Mouse (Mus musculus): ENCODE measurements around the gene Rbm7.

Rbm7 gene

DNA sequence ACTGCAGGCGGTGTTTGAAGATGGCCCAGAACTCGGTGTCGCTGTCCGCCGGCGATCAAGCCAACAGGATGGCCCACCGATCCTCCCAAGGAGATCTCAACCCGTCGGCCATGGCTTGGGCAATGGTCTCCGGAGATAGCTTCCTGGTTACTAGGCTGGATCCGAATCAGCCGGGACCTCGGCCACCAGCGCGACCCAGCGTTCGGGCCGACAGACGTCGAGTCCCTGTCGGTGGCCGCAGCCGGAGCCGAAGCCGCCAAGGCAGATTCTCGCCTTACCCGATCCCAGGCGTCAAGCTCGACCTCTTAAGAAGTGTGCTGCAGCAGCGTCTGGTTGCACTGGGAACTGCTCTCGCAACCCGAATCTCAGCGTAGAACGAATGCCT lies 441 bp upstream of the Rbm7 start:
- in situ Hi-C loops (cut with MboI; ENCODE audit: low pct_unique_long_range_greater_than_20kb in 1 of 2, low sequenced_read_pairs in 2 of 2, unreplicated experiment in 1 of 2) = no loop called here

DNA sequence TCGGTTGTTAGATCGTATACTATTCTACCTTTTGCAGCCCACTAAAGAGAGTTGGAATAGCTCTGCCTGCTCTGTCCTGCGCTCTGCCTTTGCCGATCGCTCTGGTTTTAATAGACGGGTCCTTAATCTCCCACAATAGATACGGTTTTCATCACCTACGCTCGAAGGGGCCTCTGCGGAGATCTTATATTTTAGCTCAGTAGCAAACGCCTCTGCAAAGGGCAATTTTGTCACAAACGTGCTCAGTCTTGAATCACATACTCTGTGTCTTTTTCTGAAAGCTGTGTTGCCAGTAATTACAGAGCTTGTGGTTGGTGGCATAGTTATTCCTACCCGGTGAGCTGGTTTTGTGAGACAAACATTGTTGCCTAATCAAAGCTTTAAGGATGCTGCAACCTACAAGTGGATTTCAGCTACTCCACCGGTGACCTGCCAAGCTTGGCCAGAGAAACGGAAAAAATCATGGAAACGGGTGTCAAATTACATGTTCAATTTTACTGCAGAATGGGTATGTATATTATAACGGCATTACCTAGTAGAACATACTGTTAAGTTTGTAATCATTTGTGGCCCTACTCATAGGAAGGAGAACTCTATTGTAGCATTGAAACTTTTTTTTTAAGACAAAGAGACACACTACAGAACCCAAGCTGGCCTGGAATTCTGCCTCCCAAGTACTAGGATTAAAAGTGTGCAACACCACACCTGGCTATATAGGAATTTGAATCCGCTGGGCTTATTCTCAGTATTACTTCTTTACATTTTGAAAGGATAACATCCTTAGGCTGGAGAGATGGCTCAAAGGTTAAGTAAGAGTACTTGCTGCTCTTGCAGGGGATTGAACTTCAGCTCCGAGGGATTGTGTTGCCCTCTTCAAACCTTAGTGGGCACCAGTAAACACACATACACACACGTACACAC lies 13.6 kb downstream of the Rbm7 start:
- in situ Hi-C loops (cut with MboI; ENCODE audit: low pct_unique_long_range_greater_than_20kb in 1 of 2, low sequenced_read_pairs in 2 of 2, unreplicated experiment in 1 of 2) = no loop called here

GRCm38 (mm10) chr9:48480411-48481213 lies 14.5 kb downstream of the Rbm7 start, which contains the start of gene Rexo2:
TSS of gene Rexo2 (minus strand) at chr9:48480623.
- in situ Hi-C loops (cut with MboI; ENCODE audit: low pct_unique_long_range_greater_than_20kb in 1 of 2, low sequenced_read_pairs in 2 of 2, unreplicated experiment in 1 of 2) = no loop called here

DNA sequence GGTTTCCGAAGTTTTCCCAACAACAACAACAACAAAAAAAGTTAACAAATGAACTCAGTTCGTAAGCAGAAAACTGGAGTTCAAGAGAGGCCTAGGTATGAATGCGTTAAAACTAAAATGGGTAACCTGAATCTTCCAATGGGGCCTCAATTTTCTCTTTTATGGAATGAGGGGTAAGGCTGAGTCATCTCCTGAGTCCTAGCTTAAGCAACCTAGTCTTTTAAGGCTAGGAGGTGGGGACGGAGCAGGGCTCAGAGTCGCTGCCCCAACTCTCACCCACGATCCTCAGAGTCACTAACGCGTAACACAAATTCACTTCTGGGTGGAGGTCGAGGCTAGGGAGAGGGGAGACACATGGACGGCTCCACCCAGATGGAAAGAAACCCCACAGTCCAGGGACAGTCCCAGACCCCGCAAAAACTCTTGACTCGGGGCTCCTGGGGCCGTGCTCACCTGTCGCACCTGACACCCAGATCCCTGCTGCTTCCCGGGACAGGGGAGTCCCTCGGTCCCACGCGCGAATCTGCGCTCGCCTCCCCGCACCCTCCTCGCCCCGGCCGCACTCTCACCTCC lies 15.2 kb downstream of the Rbm7 start:
- in situ Hi-C loops (cut with MboI; ENCODE audit: low pct_unique_long_range_greater_than_20kb in 1 of 2, low sequenced_read_pairs in 2 of 2, unreplicated experiment in 1 of 2) = no loop called here

DNA sequence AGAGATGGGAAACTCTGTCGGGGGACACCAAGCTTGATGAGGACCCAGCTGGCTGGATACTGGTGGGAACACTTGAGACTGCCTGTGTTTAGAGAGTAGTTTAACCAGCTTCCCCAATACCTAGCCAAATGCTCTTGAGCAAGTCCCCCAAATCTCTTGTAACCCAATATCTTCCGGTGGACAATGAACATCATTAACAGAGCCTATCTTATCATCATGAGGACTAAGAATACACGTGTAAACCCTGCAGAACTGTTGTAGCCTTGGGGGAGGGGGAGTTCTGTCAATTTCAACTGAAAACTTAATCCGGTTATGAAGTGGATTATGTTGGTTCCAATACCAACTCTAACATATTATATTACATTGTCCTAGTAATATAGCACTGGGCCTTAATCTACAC lies 16.3 kb downstream of the Rbm7 start:
- in situ Hi-C loops (cut with MboI; ENCODE audit: low pct_unique_long_range_greater_than_20kb in 1 of 2, low sequenced_read_pairs in 2 of 2, unreplicated experiment in 1 of 2) = no loop called here

DNA sequence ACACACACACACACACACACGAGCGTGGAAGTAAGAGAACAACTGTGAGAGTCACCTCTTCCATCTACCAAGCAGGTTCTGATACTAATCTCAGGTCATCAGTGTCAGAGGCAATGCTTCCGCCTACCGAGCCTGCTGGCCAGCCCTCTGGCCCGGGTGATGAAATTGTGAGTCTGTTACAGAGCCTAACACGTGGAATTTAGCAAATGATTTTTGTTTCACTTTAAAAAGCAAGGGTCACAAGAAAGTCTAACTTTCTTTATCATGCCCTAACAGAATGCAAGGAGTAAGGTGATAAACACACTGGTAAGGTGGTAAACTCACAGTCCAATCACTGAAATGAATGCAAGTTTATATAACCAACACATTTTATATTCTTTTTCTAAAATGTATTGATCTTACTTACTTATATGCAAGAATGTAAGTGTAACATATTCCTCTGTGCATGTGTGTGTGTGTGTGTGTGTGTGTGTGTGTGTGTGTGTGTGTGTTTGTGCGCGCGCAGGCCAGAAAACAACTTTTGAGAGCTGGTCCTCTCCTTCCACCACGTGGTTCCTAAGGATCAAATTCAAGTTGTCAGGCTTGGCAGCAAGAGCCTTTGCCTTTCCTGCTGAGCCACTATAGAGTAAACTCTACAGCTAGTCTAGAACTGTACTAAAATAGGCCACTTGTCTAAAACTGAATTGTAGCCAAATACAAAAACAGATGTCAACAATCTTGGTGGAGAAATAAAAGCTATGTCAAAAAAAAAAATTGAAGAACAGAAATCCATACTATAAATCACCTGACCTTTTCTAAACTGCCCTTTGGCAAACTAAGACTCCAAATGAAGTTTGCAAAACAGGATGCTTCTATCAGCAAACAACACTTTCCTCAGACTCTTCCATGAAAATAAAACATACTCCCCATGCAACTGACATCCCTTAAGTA lies 18.6 kb downstream of the Rbm7 start:
- in situ Hi-C loops (cut with MboI; ENCODE audit: low pct_unique_long_range_greater_than_20kb in 1 of 2, low sequenced_read_pairs in 2 of 2, unreplicated experiment in 1 of 2) = no loop called here

DNA sequence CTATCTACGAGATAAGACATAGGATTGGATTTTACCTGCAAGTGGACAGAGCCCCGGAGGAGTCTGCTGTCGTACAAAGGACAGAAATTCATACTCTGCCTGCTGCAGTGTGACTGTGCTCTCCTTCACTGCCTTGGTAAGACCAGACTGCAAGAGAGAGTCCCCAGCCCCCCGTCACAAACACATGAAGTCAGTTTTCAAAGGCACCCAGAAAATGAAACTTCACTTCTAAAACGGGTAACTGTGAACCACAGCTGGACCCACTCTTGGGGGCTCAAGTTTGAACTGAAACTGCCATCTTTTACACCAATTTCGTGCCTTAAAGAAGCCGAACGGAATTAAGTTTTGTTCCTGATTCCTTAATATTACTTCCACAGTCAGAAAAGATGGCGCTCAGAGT lies 20.7 kb downstream of the Rbm7 start:
- in situ Hi-C loops (cut with MboI; ENCODE audit: low pct_unique_long_range_greater_than_20kb in 1 of 2, low sequenced_read_pairs in 2 of 2, unreplicated experiment in 1 of 2) = no loop called here

GRCm38 (mm10) chr9:48473131-48473530 lies 22.0 kb downstream of the Rbm7 start:
- in situ Hi-C loops (cut with MboI; ENCODE audit: low pct_unique_long_range_greater_than_20kb in 1 of 2, low sequenced_read_pairs in 2 of 2, unreplicated experiment in 1 of 2) = no loop called here

- in situ Hi-C loops (cut with MboI; ENCODE audit: low pct_unique_long_range_greater_than_20kb in 1 of 2, low sequenced_read_pairs in 2 of 2, unreplicated experiment in 1 of 2) = no loop called here
Measured at GRCm38 (mm10) chr9:48472441-48473025, 22.6 kb downstream of the Rbm7 start.

- in situ Hi-C loops (cut with MboI; ENCODE audit: low pct_unique_long_range_greater_than_20kb in 1 of 2, low sequenced_read_pairs in 2 of 2, unreplicated experiment in 1 of 2) = loop anchor here in 1 of 2 experiments (10.0 kb wide), 1 partner anchor 147 kb away; no protein-coding TSS in a partner anchor
Measured at GRCm38 (mm10) chr9:48467471-48467870, 27.6 kb downstream of the Rbm7 start.

DNA sequence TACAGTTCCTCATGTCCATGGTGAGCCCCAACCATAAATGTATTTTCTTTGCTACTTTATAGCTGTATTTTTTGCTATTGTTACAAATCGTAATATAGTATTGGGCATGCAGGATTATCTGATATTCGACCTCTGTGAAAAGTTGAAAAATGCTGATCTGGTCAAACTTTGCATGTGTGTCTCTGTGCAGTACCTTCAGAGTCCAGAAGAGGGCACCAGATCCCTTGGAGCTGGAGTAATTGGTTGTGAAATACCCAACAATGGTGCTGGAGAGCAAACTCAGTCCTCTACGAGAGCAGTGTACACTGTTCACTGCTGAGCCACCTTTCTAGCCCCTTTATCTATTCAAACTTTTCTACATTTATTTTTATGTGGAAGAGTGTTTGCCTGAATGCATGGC lies 28.3 kb downstream of the Rbm7 start:
- in situ Hi-C loops (cut with MboI; ENCODE audit: low pct_unique_long_range_greater_than_20kb in 1 of 2, low sequenced_read_pairs in 2 of 2, unreplicated experiment in 1 of 2) = loop anchor here in 1 of 2 experiments (10.0 kb wide), 1 partner anchor 148 kb away; no protein-coding TSS in a partner anchor

DNA sequence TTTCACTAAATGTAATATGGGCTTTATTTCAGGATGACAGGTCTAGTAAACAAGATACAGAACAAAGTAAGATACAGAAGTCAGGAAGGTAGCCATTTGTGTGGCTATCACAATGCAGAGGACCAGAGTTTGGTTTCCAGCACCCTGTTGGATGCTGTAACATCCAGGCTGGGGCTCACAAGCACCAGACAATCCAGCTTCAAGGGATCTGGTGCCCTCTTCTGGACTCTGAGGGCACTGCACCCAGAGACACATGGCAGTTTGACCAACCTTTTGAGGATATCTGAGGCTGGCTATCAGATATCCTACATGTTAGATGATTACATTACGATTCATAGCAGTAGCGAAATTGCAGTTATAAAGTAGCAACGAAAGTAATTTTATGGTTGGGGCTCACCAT lies 29.4 kb downstream of the Rbm7 start:
- in situ Hi-C loops (cut with MboI; ENCODE audit: low pct_unique_long_range_greater_than_20kb in 1 of 2, low sequenced_read_pairs in 2 of 2, unreplicated experiment in 1 of 2) = loop anchor here in 1 of 2 experiments (10.0 kb wide), 1 partner anchor 149 kb away; no protein-coding TSS in a partner anchor

DNA sequence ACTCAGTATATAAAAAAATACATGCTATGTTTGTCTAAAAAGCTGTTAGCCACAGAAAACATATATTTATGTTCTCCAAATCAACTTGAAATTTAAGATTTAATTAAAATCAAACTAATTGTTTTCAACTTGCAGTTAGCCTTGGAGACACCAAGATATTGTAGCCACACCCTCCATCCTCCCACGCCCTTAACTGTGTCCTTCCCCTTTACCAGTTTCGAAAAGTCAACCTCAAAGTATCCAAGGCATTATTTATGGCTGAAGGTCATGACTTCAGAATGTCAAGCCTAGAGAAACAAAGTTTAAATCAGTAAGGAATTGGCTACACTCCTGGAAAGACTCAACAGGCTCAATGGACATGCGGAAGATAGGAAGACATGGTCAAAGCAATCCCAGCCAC lies 33.6 kb downstream of the Rbm7 start:
- in situ Hi-C loops (cut with MboI; ENCODE audit: low pct_unique_long_range_greater_than_20kb in 1 of 2, low sequenced_read_pairs in 2 of 2, unreplicated experiment in 1 of 2) = loop anchor here in 1 of 2 experiments (10.0 kb wide), 1 partner anchor 153 kb away; no protein-coding TSS in a partner anchor

DNA sequence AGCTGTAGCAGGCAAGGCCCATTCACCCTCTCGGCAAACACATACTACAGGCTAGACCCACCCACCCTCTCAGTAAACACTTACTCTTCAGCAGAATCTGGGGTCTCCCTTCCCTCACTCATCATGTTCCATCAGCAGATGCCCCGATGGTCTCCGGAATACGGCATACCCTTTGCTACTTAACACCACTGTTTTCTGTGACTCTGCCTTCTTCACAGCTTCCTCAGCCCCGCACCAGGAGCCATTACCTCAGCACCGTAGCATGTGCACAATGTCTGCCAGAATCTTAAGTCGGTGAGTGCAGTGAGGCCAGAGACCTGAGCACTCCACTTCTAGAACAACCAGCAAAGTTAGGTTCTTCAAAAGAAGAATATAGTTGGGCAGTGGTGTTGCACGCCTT lies 34.4 kb downstream of the Rbm7 start:
- in situ Hi-C loops (cut with MboI; ENCODE audit: low pct_unique_long_range_greater_than_20kb in 1 of 2, low sequenced_read_pairs in 2 of 2, unreplicated experiment in 1 of 2) = loop anchor here in 1 of 2 experiments (10.0 kb wide), 1 partner anchor 154 kb away; no protein-coding TSS in a partner anchor

DNA sequence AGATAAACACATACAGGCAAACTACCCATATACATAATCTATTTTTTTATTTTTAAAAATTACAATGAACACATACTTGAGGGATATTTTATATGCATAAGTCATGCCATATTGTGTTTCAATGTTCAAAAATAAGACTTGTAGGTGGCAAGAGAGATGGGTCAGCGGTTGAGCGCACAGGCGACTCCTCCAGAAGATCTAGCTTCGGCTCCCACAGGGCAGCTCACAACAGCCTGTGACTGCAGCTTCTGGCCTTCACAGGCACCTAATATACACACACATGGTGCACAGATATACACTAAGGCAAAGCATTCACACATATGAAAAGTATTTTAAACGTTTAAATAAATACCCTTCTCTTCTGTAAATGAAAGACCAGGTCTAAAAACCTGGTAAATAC lies 35.7 kb downstream of the Rbm7 start:
- in situ Hi-C loops (cut with MboI; ENCODE audit: low pct_unique_long_range_greater_than_20kb in 1 of 2, low sequenced_read_pairs in 2 of 2, unreplicated experiment in 1 of 2) = loop anchor here (10.0 kb wide), 1 partner anchor 195 kb away; no protein-coding TSS in a partner anchor

GRCm38 (mm10) chr9:48458879-48459278 lies 36.2 kb downstream of the Rbm7 start:
- in situ Hi-C loops (cut with MboI; ENCODE audit: low pct_unique_long_range_greater_than_20kb in 1 of 2, low sequenced_read_pairs in 2 of 2, unreplicated experiment in 1 of 2) = loop anchor here (10.0 kb wide), 1 partner anchor 194 kb away; no protein-coding TSS in a partner anchor

DNA sequence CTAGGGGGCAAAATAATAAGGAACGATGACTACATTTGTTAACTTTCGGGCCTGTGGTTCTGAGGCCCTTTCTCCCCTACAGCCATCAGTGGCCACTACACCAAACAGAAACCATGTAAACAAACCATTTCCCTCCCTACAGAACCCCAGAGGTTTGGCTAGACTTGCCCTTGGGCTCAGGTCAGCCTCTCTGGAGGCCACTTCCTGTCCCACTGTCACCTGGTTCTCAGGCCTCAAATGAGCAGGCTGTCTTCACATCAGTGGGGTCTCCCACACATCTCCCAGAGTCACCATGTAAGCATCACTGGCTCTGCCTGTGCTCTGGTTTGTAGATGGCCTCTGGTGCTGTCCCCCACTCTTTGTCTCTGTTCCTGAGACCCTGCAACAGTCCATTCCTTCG lies 39.1 kb downstream of the Rbm7 start:
- in situ Hi-C loops (cut with MboI; ENCODE audit: low pct_unique_long_range_greater_than_20kb in 1 of 2, low sequenced_read_pairs in 2 of 2, unreplicated experiment in 1 of 2) = loop anchor here (10.0 kb wide), 1 partner anchor 191 kb away; no protein-coding TSS in a partner anchor

Measured in mouse embryonic stem cell (cell line).